Mouse (Mus musculus) neural tube, embryonic 12.5 days (tissue): Measurements from ENCODE around the gene Gpr162. TPM values are rescaled to one million over a fixed set of nuclear protein-coding genes. Genes with fewer than 3 reads are reported as not detected.

Experiments
- ATAC-seq: fragments of 200-750 bp; cut with Nextera tagmentation; 2 replicates; pipeline ENCODE4 v1.8.0; 2017; ENCODE audit warnings: low read depth, mild to moderate bottlenecking, moderate TSS enrichment, moderate library complexity; ENCODE audit not compliant: low FRiP score
- H3K27ac ChIP-seq: fragments of 300-500 bp; sonication (generic); 2 replicates; pipeline ENCODE4 v1.5.1; 2016
- H3K27me3 ChIP-seq: fragments of 300-500 bp; sonication (generic); replicated peaks from 2 replicates; pipeline ENCODE4 v1.6.1; 2016; ENCODE audit warnings: mild to moderate bottlenecking
- H3K36me3 ChIP-seq: fragments of 300-500 bp; sonication (generic); 2 replicates; pipeline ENCODE4 v1.6.1; 2016; ENCODE audit warnings: mild to moderate bottlenecking
- H3K4me1 ChIP-seq: fragments of 300-500 bp; sonication (generic); 2 replicates; pipeline ENCODE4 v1.6.1; 2016
- H3K4me2 ChIP-seq: fragments of 300-500 bp; sonication (generic); replicated peaks from 2 replicates; pipeline ENCODE4 v1.6.1; 2016; ENCODE audit warnings: mild to moderate bottlenecking
- H3K4me3 ChIP-seq: fragments of 300-500 bp; sonication (generic); 2 replicates; pipeline ENCODE4 v1.5.1; 2016
- H3K9ac ChIP-seq: fragments of 300-500 bp; sonication (generic); 2 replicates; pipeline ENCODE4 v1.6.1; 2016; ENCODE audit warnings: mild to moderate bottlenecking
- H3K9me3 ChIP-seq: fragments of 300-500 bp; sonication (generic); 2 replicates; pipeline ENCODE4 v1.6.1; 2016; ENCODE audit warnings: mild to moderate bottlenecking
- WGBS: fragments of 180-500 bp; shearing (Covaris S2); methylation state at CpG from one replicate; pipeline ENCODE4 v1.1.7; 2016; 5-methylcytosine and 5-hydroxymethylcytosine counted together
- polyA plus RNA-seq: library from polyadenylated mRNA; unstranded; fragments of >200 nt; fragmentation: Nextera tagmentation; extraction: Ambion mirVana; gene quantifications from 2 replicates; pipeline ENCODE4 v1.2.1, GENCODE M21; 2016

Gene Gpr162
- polyA plus RNA-seq, 1 experiment from 2014 or later: 16.3 TPM

DNA sequence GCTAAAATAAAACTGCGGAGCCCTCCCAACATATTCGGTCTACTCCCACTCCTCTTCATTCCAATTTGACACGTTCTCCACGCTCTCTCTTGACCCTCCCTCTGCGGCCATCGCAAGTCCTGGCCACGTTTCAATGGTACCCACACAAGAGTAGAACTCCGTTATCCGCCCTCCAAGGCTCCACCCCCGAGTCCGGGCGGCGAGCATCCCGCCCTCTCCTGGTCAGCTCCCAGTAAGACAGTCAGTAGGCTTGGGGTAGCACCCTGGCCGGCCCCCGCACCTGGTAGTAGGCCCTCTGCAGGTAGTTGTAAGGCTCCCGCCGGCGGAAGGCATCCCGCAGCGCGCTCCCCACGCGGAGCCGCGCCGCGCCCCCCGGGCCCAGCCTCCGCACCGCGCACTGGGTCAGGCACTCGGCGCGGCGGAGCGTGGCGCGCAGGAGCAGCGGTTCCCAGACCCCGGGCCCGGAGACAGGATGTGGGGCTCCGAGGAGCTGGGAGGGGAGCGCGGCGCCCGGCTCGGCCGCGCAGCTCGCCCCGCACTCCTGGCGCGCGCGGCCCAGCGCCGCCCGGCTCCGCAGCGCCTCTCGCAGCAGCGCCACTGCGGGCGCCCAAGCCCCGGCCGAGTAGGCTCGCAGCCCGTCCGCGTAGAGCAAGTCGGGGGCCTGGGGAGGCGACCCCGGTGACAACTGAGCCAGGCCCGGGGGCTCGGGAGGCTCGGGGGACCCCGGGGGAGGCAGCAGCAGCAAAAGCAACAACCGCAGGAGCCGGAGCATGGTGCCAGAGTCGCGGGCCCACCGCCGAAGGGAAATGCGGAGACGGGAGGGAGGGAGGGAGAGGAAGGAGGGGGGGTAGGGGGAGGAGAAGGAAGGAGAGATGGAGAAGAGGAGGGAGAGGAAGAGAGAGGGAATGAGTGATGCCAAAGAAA lies 6.6 kb downstream of the Gpr162 start, which contains the start of gene P3h3:
Gene P3h3 (minus strand): TSS at position 837 of the 924 bp plus-strand sequence.
- Histone ChIP-seq H3K4me2 (peak within 1 kb of the TSS; percentile 87), H3K27ac (peak within 1 kb of the TSS; percentile 95), H3K27me3 (no peaks in the 10 kb centered on the region), H3K9ac (peak within 1 kb of the TSS; percentile 94), H3K36me3 (peaks cover 8% of the 10 kb centered on the region; the same call in 1 of the 2 replicates), H3K4me3 (peak within 1 kb of the TSS; percentile 75), H3K9me3 (no peaks in the 10 kb centered on the region), H3K4me1 (peaks cover 51% of the 10 kb centered on the region)
- under 1% methylated on average over 85 of the region's 86 CpGs for WGBS
- peak; percentile 88 for ATAC-seq

DNA sequence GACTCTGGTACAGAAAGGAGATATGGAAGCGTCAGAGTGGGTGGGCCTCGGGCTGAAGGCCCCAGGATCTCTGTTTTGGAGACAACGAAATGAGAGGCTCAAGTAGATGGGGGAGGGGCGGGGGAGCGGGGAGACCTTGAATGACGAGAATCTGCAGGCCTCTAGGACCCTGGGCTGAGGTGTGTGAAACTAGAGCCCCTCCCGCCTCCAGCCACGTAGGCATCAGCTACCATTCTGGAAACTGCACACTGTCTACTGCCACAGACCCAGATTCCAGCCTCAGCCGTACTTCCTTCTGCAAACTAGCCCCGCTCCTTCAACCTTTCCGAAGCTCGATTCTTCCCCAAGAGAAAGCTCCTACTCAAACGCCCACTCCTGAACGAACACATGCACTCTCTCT lies 7.5 kb downstream of the Gpr162 start:
- no peaks in the 10 kb centered on the region for H3K9me3 ChIP-seq
- H3K4me2 ChIP-seq: peak overlapping the region; percentile 87
- ATAC-seq: peak; percentile 62
- peaks cover 8% of the 10 kb centered on the region; the same call in 1 of the 2 replicates for H3K36me3 ChIP-seq
- H3K27ac ChIP-seq: peak overlapping the region; percentile 95
- peak overlapping the region; percentile 94 for H3K9ac ChIP-seq
- H3K4me3 ChIP-seq: peak overlapping the region; percentile 75
- 9% methylated on average over 14 of the region's 14 CpGs for WGBS
- H3K4me1 ChIP-seq: peaks cover 42% of the 10 kb centered on the region
- H3K27me3 ChIP-seq: no peaks in the 10 kb centered on the region

DNA sequence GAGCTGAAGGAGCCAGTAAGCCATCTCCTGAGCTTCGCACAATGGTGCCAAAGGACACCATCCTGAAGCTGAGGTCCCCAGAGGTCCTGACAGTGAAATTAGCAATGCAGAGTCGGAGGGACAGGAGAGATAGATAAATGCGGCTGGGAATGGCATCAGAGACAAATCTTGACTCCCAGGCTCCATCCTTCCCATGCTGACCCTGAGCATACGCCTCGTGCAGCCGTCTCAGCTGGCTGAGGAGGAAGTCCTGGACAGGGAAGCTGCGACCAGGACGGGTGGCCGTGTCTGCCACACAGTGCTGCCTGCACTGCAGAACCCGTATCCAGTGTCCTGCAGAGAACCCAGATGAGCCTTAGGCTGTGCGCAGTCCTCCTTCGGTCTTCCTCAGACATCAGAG lies 9.1 kb downstream of the Gpr162 start:
- H3K4me2 ChIP-seq: no peak overlapping the region
- H3K4me3 ChIP-seq: no peak overlapping the region
- WGBS: 81% methylated on average over 12 of the region's 12 CpGs
- no peaks in the 10 kb centered on the region for H3K27me3 ChIP-seq
- no peaks in the 10 kb centered on the region for H3K9me3 ChIP-seq
- no peak for ATAC-seq
- no peak overlapping the region for H3K9ac ChIP-seq
- H3K4me1 ChIP-seq: peaks cover 27% of the 10 kb centered on the region
- peaks cover 13% of the 10 kb centered on the region for H3K36me3 ChIP-seq
- H3K27ac ChIP-seq: no peak overlapping the region

- WGBS: 45% methylated on average over 8 of the region's 8 CpGs
- ATAC-seq: no peak
These were observed 13.2 kb downstream of the Gpr162 start for GRCm38 (mm10) chr6:124850535-124850934.

DNA sequence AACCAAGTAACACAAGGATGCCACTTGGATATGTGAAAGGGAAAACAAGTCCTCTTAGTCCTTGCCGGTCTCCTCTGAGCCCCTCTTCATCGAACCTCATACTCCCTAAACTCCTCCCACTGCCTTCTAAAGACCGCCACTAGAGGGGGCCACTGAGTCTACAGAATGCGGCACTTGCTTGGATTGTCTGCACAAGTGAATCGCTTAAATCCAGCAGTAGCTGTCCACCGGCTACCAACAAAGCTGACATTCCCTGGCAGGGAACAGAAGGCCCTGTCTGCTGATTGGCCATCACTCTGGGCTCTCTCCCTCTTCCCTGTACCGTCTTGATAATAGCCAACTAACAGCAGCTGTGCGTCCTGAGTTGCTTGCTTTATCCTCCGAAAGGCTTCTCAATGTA lies 16.5 kb downstream of the Gpr162 start:
- no peak overlapping the region for H3K27ac ChIP-seq
- 9% methylated on average over 9 of the region's 9 CpGs for WGBS
- ATAC-seq: peak; percentile 89
- no peaks in the 10 kb centered on the region for H3K27me3 ChIP-seq
- H3K4me1 ChIP-seq: no peaks in the 10 kb centered on the region
- no peak overlapping the region for H3K9ac ChIP-seq
- no peak overlapping the region for H3K4me3 ChIP-seq
- H3K9me3 ChIP-seq: no peaks in the 10 kb centered on the region
- H3K4me2 ChIP-seq: 0 out of 2 replicates have a peak overlapping the region, but pooled peaks have one; percentile 17
- H3K36me3 ChIP-seq: peaks cover 11% of the 10 kb centered on the region; the same call in 1 of the 2 replicates

More at GRCm38 (mm10) chr6:124850535-124850934, 13.2 kb downstream of the Gpr162 start:
- no peak overlapping the region for H3K4me3 ChIP-seq
- no peak overlapping the region for H3K4me2 ChIP-seq
- no peak overlapping the region for H3K27ac ChIP-seq
- H3K27me3 ChIP-seq: no peaks in the 10 kb centered on the region
- no peaks in the 10 kb centered on the region for H3K4me1 ChIP-seq
- peaks cover 16% of the 10 kb centered on the region for H3K36me3 ChIP-seq
- no peaks in the 10 kb centered on the region for H3K9me3 ChIP-seq
- H3K9ac ChIP-seq: no peak overlapping the region

DNA sequence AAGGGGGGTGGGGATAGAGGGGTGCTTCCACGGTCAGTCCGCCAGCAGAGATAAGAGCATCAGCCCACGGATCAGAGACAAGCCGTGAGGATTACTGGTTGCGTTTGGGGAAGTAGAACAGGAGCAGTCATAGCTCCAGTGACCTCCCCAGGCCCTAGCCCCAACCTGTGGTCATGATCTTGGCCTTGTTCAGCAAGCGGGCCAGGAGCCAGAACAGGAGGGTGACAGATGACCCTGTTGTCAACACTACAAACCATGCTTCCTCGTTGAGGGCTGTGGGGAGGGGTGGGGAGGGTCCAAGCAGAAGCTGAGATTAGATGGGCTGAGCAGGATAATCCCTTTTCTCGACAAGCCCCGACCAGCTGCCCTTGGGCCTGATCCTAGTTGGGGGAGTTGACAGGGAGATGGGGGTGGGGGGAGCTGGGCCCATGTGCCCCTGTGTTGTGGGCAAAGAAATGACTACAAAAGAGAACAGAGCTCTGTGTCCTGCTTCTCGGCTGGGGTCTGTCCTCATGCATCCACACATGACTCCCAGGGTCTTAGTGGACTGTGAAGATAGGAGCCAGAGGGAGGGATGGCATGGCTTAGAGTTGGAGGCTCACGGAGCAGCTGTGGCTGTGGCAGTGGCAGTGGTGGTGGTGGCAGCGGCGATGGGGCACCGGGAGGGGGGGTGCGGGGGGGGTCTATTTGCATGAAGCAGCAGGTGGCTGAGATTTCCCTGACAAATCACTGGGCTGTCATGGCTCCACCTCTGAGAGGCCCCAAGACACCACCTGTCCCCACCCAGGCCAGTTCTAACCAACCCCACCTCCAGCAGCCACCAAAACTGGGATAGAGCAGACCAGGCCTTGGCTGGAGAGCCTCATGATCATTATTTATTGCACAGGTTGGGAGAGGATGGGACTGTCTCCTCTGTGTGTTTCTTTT lies 23.3 kb downstream of the Gpr162 start, which contains the start of gene Gnb3:
Gene Gnb3 (minus strand): TSS at position 35 of the 927 bp plus-strand sequence.
- H3K4me3 ChIP-seq: no peak within 1 kb of the TSS
- H3K9ac ChIP-seq: peak within 1 kb of the TSS; percentile 38; the same call in 1 of the 2 replicates
- H3K4me1 ChIP-seq: peaks cover 14% of the 10 kb centered on the region
- peak within 1 kb of the TSS; percentile 28 for H3K4me2 ChIP-seq
- 0 out of 2 replicates have a peak, but pooled peaks cover 6% of the 10 kb centered on the region for H3K27me3 ChIP-seq
- no peak within 1 kb of the TSS for H3K27ac ChIP-seq
- no peaks in the 10 kb centered on the region for H3K9me3 ChIP-seq
- peaks cover 8% of the 10 kb centered on the region for H3K36me3 ChIP-seq
- peak; percentile 27; the same call in 1 of the 2 replicates for ATAC-seq
- WGBS: 42% methylated on average over 15 of the region's 15 CpGs

DNA sequence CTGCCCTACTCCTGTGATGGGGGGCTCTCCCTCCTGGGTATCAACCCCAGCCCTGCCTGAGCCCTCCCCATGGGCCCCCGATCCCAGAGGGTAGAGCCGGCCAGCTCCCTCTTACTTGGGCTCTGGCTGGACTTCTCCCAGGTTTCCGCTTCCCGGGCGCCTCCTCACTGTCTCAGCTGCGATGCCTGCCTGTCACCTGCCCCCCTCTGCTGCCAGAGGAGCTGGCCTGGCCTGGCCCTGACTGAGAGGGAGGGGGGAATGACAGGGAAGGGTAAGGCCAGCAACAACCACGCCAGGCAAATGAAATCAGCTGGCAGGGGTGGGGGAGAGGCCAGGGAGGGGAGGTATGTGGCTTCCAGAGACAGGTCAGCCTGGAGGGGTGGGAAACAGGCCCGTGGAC lies 24.0 kb downstream of the Gpr162 start:
- Histone ChIP-seq H3K27me3 (0 out of 2 replicates have a peak, but pooled peaks cover 6% of the 10 kb centered on the region), H3K27ac (no peak overlapping the region), H3K4me3 (no peak overlapping the region), H3K9ac (peak overlapping the region; percentile 38; the same call in 1 of the 2 replicates), H3K9me3 (no peaks in the 10 kb centered on the region), H3K4me2 (peak overlapping the region; percentile 28), H3K4me1 (peaks cover 16% of the 10 kb centered on the region), H3K36me3 (peaks cover 8% of the 10 kb centered on the region)
- WGBS: 15% methylated on average over 8 of the region's 8 CpGs
- ATAC-seq: peak; percentile 22; the same call in 1 of the 2 replicates

- Histone ChIP-seq H3K9me3 (no peaks in the 10 kb centered on the region), H3K27ac (no peak overlapping the region; the same call in 1 of the 2 replicates), H3K9ac (no peak overlapping the region), H3K27me3 (0 out of 2 replicates have a peak, but pooled peaks cover 6% of the 10 kb centered on the region), H3K36me3 (peaks cover 23% of the 10 kb centered on the region), H3K4me2 (no peak overlapping the region), H3K4me1 (peaks cover 16% of the 10 kb centered on the region), H3K4me3 (no peak overlapping the region)
- no peak for ATAC-seq
- WGBS: 84% methylated on average over 7 of the region's 7 CpGs
These were observed 27.4 kb downstream of the Gpr162 start for GRCm38 (mm10) chr6:124836411-124836810.

DNA sequence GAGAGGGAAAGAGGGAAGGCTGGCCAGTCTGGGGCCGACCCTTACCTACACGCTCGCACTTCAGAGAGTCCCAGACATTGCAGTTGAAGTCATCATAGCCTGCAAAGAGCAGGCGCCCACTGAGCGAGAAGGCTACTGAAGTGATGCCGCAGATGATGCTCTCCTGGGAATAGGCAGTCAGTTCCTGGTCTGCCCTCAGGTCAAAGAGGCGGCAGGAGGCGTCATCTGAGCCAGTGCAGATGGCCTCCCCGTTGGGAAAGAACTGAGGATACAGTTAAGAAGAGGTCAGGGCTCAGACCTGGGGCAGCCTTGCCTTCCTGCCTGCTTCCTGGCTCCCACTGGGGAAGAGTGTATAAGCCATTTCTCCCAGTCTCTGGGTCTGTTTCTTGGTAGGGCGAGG lies 28.3 kb downstream of the Gpr162 start:
- no peak for ATAC-seq
- Histone ChIP-seq H3K27ac (no peak overlapping the region), H3K36me3 (peaks cover 20% of the 10 kb centered on the region; the same call in 1 of the 2 replicates), H3K4me2 (no peak overlapping the region), H3K4me3 (no peak overlapping the region), H3K9me3 (no peaks in the 10 kb centered on the region), H3K4me1 (peaks cover 20% of the 10 kb centered on the region), H3K27me3 (0 out of 2 replicates have a peak, but pooled peaks cover 6% of the 10 kb centered on the region), H3K9ac (no peak overlapping the region)
- WGBS: 51% methylated on average over 10 of the region's 10 CpGs

- ATAC-seq: no peak
- Histone ChIP-seq H3K27me3 (0 out of 2 replicates have a peak, but pooled peaks cover 4% of the 10 kb centered on the region), H3K4me1 (peaks cover 14% of the 10 kb centered on the region), H3K36me3 (peaks cover 20% of the 10 kb centered on the region; the same call in 1 of the 2 replicates), H3K9ac (no peak overlapping the region), H3K4me3 (no peak overlapping the region), H3K27ac (no peak overlapping the region), H3K9me3 (no peaks in the 10 kb centered on the region), H3K4me2 (no peak overlapping the region)
- 88% methylated on average over 6 of the region's 6 CpGs for WGBS
These were observed 29.2 kb downstream of the Gpr162 start for GRCm38 (mm10) chr6:124834512-124835081.

- no peak overlapping the region for H3K27ac ChIP-seq
- no peak overlapping the region for H3K4me3 ChIP-seq
- H3K9ac ChIP-seq: no peak overlapping the region
- H3K4me1 ChIP-seq: peaks cover 22% of the 10 kb centered on the region
- H3K4me2 ChIP-seq: peak overlapping the region; percentile 85
- 94% methylated on average over 8 of the region's 8 CpGs for WGBS
- no peak for ATAC-seq
- H3K27me3 ChIP-seq: no peaks in the 10 kb centered on the region
- H3K36me3 ChIP-seq: peaks cover 25% of the 10 kb centered on the region; the same call in 1 of the 2 replicates
- no peaks in the 10 kb centered on the region for H3K9me3 ChIP-seq
These were observed 32.1 kb downstream of the Gpr162 start for GRCm38 (mm10) chr6:124831649-124832048.
